Mouse (Mus musculus) left cerebral cortex, adult 18-20 months (tissue): ENCODE measurements around the gene Qpct. TPM values are rescaled to one million over a fixed set of nuclear protein-coding genes. Genes with fewer than 3 reads are reported as not detected.
"Not testable (repeated sequence)": the region's sequence is repeated elsewhere in the genome, so short reads cannot be mapped to it uniquely, and the experiment has no call there.

ENCODE experiments used
- DNase-seq, 2 experiments: peaks; one replicate each; pipeline ENCODE4 v3.0.0; 2021 to 2022; ENCODE audit warnings: low spot score in 2 of 2, mixed read lengths in 1 of 2
- total RNA-seq, 2 experiments: library from RNA; stranded (reverse); gene quantifications; 2 replicates each; pipeline ENCODE4 v1.2.3; 2021

The Qpct gene
- total RNA-seq, 2 experiments from 2014 or later: 8.3 to 10.3 TPM

DNA sequence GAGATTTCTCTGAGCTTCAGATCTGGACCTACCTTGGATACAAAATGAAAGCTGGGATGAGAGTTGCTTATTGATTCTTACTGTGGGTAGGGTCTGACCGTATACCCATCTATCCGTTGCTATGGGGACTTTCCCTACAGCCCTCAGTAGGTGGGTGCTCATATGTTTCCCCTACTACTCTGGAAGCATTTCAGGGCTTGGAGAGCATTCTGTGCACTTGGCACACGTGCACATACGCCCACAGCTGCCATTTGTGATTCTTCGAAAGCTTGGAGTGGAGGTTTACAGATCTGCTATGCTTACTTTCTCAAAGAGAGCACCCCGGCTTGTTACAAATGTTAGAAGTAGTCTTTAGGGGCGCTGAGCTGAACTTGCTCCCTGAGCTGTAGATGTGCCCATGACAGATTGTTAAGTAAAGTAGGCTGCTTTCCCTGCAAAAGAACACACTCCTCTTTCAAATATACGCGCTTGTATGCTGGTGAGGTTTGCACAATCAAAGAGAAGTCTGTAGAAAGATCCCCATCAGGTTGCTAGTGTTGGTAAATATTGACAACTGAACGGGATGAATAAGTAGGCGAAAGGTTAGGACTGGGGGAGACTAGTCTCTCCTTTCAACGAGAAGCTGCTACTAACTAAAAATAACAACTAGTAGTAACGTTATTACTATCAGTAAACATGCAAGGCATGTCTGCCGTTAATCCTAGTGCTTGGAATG is 18.2 kb downstream of the Qpct start:
- peak; percentile 22 to 38 for DNase-seq

DNA sequence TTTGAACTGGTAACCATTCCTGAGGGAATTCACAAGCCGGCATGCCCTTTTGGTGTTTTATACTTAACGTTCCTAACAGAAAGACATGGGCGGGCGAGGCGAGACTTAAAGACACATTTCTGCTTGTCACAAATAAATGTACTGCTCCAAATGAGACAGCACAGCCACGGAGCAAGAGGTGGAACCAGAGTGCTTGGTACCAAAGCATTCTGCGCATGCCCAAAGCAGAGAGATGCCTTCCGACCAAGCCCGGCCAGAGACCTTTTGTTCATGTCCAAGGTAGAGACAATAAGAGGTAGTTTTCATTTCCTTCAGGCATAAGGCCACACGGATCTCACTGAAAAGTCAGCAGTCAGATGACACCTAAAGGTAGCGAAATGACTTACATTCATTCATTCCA is 20.2 kb downstream of the Qpct start:
- DNase-seq: no peak

DNA sequence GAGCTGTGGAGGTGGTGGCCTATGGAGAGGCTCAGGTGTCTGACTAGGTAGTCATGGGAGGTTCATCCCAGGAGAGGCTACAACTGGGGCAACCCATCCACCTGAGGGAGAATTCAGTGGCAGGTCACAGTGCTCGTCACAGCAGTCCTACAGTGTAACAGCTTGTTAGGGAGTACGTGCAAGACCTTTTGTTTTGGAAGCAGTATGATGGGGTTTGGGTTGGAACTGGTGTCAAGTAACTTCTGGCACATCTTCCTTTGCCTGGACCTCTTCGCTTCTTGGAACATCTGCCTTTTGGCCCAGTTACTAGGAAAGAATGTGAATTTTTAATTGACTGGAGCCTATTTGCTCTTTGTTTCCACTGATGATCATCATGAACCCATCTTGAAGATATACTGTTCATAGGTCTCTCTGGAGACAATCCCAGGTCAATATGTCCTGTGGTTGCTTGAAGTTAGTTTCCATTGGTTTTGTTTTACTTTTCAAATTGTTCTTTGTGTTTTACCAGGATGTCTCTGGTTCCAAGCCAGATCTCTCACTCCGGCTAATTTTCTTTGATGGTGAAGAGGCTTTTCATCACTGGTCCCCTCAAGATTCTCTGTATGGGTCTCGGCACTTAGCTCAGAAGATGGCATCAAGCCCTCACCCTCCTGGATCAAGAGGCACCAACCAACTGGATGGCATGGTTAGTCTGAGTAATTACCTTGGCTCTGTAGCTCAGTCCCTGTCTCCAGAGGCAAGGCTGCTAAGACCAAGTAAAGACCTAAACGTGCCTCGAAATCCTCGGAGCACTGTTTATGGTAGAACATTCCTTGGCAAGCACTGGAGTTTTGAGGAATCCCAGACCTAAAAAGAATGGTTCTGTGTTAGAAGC is 25.5 kb downstream of the Qpct start:
- DNase-seq: no peak

DNA sequence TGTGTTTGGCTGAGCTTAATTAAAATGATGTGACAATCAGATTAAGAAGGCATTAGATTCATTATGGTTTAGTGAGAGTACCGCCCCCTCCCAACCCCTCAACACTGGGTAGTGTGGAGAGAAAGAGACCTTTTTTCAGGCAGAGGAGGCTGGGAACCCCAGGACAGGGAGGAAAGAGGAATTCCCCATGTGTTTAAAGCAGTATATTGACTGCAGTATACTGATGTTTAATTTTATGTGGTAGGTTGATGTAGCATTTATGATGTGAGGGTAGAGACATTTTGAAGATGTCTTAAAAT is 26.1 kb downstream of the Qpct start:
- DNase-seq: no peak

DNA sequence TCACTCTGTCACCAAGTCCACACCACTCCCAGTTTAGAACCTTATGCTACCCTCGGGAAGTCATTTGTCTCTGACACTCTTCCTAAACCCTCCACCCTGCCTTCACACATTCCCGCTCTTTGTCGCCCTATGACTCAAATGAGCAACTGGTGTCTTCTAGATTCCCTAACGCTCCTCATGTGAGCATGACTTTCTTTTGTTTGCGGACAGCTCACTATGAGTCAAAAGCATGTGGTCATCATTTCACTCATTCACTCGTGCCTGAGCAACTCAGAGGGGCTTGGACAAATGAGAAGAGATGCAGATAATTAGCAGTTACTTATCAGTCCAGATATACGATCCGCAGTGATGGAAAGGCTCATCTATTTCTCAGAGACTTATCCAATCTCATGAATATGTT is 26.5 kb downstream of the Qpct start:
- no peak for DNase-seq

DNA sequence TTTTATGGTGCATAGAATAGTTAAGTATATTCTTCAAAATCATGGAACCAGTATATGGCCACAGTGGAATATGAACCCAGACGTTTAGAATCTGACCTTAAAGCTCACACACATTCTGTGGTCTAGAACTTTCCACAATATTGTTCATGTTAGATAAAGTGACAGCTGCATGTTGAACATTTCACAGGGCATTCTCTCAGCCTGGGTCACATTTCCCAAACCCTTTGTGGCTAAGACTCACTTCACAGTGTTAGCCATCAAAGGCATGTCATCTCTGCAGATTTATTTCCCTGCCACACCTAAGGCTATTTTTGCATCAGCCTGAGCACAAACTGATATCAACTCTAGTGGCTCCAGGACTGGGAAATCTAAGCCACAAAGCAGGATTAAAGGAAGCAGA is 40.0 kb downstream of the Qpct start:
- DNase-seq: no peak

DNA sequence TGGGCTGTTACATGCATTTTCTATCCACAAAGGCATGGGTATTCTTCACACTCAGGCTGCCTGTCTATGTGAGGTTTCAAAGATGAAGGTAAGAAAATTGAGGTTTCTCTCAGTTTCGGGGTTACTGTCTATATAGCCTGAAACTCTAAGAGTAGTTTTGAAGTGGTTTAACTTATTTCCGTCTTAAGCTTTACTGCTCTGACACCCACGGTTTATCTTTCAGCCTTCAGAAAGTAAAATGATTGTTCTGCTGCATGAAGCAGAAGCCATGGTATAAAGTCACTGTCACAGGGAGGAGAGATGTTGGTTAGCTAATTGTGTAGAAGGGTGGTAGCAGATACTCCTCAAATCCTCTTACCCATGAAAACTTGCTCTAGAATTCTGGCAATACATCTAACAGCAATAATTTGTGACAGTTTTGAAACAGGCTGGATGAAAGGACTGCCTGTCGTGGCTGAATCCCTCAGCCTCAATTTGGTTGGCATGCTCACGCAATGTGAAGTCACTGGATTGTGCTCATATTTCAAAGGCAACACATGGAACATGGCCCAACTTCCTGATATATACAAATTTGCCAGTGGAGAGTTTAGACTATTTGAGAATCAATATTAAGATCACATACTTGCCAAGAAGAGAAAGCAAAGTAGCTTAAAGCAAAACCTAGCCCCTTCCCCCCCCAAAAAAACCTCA is 41.7 kb downstream of the Qpct start:
- DNase-seq: no peak

DNA sequence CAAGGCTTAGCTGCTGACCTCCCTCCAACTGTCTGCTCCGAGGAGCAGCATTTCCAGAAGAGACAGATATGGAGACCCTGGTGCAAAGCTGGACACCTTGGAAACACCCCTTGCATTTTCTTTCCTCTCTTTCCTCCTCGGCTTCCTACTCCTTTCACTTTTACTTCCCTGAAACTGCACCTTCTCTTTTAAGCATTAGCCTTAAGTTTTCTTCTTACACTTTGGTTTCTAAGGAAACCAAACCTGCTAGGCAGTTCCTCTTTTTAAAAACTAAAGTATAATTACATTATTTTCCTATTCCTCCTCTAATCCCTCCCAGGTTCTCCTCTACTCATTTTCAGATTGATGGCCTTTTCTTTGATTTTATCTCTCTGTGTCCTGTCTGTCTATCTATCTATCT is 43.9 kb downstream of the Qpct start:
- DNase-seq: no peak

DNA sequence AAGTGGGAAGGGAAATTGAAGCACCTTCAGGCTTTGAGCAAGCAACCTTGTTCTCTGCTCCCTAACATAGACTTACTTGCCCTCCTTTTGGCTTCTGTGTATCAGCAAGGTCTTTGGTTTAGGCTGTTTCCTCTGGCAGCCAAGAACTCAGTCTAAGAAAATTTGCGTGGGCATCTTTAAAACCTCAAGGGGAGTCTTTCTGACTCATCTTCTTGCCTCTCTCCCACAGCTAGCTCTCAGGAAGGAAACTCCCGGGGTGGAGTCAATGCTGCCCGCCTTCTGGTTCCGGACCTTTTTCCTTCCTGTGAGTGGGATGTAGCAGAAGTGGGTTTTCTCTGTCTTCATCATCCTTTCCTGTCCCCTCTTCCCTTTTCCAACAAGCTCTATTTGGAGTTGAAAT is 48.2 kb downstream of the Qpct start:
- DNase-seq: peak in 1 of 2 experiments; percentile 12

DNA sequence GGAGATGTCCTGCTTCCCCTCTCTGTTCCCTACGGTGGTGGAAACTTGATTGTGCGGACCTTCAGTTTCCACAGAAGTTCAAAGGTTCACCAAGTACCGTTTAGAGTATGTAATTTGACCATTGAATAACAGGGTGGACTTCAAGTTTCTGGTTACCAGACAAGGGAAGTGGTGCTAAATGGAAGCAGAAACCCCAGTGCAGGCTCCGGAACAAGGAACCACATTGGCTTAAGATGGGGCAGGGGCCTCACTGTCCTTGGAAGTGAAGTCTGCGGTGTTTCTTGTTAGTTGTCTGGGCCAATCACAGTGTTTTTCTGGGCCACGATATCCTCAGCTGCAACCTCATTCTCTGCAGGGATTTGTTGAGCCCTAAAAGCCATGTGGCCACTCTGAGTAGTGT is 56.5 kb downstream of the Qpct start:
- DNase-seq: no peak

DNA sequence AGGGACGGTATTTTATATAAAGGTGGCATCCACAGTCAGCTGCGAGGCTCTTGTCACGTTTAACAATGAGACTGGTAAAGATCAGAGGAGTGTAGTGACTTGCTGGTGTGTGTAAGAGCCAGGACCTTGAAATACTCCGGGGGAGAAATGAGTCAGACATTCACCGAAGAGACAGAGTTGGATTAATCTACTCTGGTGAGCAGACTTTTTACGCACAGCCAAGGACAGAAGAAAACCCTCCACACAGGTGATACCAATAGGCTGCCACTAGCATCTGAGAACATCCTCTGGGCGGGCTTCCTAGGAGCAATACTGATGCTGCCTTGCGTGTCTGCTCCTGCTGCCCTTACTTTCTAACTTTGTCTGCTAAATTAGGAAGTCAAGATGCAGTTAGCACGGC is 57.9 kb downstream of the Qpct start:
- no peak for DNase-seq

DNA sequence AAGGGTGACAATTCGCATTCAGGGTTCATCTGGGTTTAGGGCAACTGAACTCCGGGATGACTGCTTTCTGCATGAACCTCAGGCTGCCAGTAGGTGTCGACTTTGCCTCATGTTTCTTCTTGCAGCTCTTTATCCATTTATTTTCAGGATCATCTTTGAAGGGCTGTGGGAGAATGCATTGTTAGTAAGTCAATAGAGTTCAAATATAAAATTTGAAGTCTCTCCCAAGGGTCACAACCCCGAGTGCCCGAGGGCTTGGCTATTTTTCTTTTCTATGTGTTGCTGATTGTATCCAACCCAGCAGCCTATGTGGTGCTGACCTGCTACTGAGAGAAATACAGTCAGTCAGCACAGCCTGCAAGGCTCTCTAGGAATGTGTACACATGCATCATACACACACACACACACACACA is 59.2 kb downstream of the Qpct start:
- DNase-seq: peak; percentile 57 to 59

DNA sequence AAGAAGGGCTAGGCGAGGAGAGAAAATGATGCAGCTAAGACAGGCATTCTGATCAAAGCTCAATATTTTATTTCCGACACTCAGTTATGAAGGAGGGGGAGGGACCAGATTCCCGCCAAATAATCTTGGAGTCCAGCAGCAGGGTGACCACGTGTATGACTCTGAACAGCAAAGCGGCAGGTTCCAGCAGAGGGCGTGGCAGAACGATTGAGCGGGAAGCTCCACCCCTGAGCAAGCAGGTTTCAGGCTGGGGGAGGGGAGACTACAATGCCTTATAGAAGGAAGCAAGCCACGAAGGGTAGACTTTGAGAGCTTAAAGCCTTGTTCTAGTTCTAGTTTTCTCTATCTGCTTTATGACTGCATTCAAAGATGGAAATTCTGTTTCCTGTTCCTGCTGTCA is 63.5 kb downstream of the Qpct start:
- not testable (repeated sequence) for DNase-seq

DNA sequence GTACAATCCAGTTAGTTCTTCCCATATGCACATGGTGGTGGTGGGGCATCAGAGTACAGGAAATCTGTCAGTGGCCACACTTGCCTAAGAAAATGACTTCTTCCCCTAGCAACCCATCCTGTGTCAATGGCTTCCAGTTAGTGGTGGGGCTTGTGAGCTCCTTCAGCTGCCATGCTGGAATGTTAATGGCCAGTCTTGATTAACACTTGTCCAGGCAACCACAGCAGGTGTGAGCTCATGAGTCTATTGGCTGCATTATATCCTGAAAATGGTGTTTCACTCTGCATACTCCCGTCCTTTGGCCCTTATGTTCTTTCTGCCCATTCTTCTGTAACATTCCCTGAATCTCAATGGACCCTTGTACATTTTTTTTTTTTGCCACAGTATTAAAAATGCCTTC is 67.4 kb downstream of the Qpct start:
- DNase-seq: no peak

DNA sequence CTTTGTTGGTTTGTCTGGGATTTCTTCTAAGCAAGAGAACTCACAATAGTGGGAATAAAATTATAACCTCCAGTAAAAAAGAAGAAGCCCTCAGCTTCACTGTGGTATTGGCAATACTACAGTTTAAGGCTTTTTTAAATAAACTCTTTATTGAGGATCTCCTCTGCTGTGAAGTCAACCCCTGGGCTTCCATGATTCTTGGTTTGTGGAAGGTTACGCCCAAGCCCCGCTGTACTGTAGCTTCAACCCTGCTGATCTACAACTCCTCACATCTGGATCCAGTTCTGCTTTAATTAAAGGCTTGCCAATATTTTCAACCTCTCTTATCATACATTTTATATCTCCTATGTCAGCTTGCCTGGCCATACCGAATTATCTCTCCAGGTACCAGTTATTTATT is 68.6 kb downstream of the Qpct start:
- no peak for DNase-seq

DNA sequence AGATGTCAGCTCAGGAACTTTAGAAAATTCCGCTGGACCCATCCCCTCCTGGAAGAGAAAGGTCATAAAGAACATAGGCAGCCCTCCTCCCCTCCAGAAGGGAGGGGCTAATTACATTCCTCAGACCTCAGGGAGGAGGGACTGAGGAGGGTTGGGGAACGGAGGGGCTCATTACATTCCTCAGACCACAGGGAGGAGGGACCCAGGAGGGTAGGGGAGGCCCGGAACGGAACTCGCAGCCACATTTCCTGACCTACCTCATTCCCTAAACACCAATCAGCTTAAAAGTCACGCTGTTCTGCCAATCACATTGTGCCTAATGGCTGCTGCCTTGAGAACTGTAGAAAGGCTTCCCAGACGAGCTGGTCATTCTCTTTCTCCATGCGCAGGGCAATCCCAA is 82.0 kb downstream of the Qpct start:
- no peak for DNase-seq

DNA sequence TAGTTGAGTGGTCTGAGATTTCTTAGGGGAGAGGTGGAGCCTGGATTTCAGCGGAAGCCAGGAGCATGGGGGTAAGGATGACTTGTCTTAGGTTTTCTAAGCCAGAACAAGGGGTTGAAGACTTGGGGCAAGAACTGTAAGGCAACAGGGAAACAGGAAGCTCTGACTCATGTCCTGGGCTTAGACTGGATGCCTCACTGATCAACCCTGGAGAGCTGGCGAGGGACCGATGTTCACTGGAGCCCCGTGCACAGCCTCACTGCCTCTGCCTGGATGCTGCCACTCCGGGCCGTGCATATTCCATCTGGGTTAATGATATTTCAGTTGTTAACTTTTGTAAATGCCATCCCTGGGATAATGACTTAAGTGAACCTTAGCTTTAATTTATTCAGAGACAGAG is 84.1 kb downstream of the Qpct start:
- no peak for DNase-seq

DNA sequence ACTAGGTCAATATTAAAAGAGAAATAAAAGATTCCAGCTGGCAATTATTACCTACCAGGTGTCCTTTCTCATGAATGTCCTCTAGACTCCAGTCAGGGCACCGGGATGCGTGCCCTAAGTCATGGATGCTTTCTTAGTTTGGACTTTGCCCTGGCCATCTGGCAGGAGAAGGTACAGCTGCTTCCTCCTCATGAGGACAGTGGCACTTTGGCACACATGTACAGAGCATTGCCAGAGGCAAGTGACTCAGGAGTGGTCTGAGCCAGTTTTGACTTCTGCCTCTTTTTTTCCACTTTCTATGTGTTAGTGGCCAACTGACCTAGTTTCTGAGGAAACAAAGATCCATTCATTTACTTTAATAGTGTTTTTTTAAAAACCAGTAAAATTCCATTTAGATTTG is 84.7 kb downstream of the Qpct start:
- no peak for DNase-seq
